Mouse (Mus musculus): ENCODE measurements at regions not wholly inside any gene's neighbourhood (a gene's known extent, or its start where the extent isn't known, plus 50 kb on each side); places are given as distances from the start of the nearest gene placed in this dataset.

GRCm38 (mm10) chr2:166489041-166489872, 224.4 kb downstream of the Prex1 start:
- H3K4me3 ChIP-seq (replicated peaks) = no peak overlapping the region
- no peak overlapping the region for H3K4me2 ChIP-seq
- no peaks in the 10 kb centered on the region for H3K27me3 ChIP-seq
- H3K27ac ChIP-seq = peak overlapping the region; percentile 20; the same call in 1 of the 2 replicates
- no peaks in the 10 kb centered on the region for H3K9me3 ChIP-seq (replicated peaks)
- H3K4me1 ChIP-seq = peaks cover 71% of the 10 kb centered on the region
- WGBS = 41% methylated on average over 15 of the region's 15 CpGs
- ATAC-seq (replicated peaks; ENCODE audit: low FRiP score) = no peak
- no peaks in the 10 kb centered on the region for H3K36me3 ChIP-seq
- H3K9ac ChIP-seq = no peak overlapping the region

GRCm38 (mm10) chr2:166487688-166488087, 225.9 kb downstream of the Prex1 start:
- Histone ChIP-seq H3K9ac (no peak overlapping the region), H3K4me3 (replicated peaks) (no peak overlapping the region), H3K36me3 (no peaks in the 10 kb centered on the region), H3K9me3 (replicated peaks) (no peaks in the 10 kb centered on the region), H3K4me2 (no peak overlapping the region), H3K27ac (no peak overlapping the region), H3K4me1 (peaks cover 73% of the 10 kb centered on the region), H3K27me3 (no peaks in the 10 kb centered on the region)
- ATAC-seq (replicated peaks; ENCODE audit: low FRiP score) = no peak
- WGBS = 86% methylated on average over 15 of the region's 15 CpGs

- Histone ChIP-seq H3K27ac (peak overlapping the region; percentile 82), H3K4me3 (replicated peaks) (no peak overlapping the region), H3K4me2 (no peak overlapping the region), H3K27me3 (no peaks in the 10 kb centered on the region), H3K4me1 (peaks cover 67% of the 10 kb centered on the region), H3K9me3 (replicated peaks) (no peaks in the 10 kb centered on the region), H3K36me3 (no peaks in the 10 kb centered on the region), H3K9ac (no peak overlapping the region)
- 32% methylated on average over 4 of the region's 4 CpGs for WGBS
- peak; percentile 30; the same call in 1 of the 2 replicates for ATAC-seq (replicated peaks; ENCODE audit: low FRiP score)
Observed at GRCm38 (mm10) chr2:166485788-166486187, 227.8 kb downstream of the Prex1 start.

- 44% methylated on average over 6 of the region's 6 CpGs for WGBS
- no peak overlapping the region for H3K4me3 ChIP-seq (replicated peaks)
- no peak overlapping the region for H3K4me2 ChIP-seq
- H3K27ac ChIP-seq = peak overlapping the region; percentile 82
- no peak overlapping the region for H3K9ac ChIP-seq
- no peaks in the 10 kb centered on the region for H3K9me3 ChIP-seq (replicated peaks)
- peak; percentile 34; the same call in 1 of the 2 replicates for ATAC-seq (replicated peaks; ENCODE audit: low FRiP score)
- H3K4me1 ChIP-seq = peaks cover 63% of the 10 kb centered on the region
- no peaks in the 10 kb centered on the region for H3K36me3 ChIP-seq
- no peaks in the 10 kb centered on the region for H3K27me3 ChIP-seq
Observed at GRCm38 (mm10) chr2:166485361-166485760, 228.3 kb downstream of the Prex1 start.

- no peaks in the 10 kb centered on the region for H3K36me3 ChIP-seq
- ATAC-seq (replicated peaks; ENCODE audit: low FRiP score) = no peak
- no peaks in the 10 kb centered on the region for H3K27me3 ChIP-seq
- no peaks in the 10 kb centered on the region for H3K9me3 ChIP-seq (replicated peaks)
- no peak overlapping the region for H3K4me2 ChIP-seq
- no peak overlapping the region for H3K4me3 ChIP-seq (replicated peaks)
- H3K9ac ChIP-seq = no peak overlapping the region
- no peak overlapping the region for H3K27ac ChIP-seq
- peaks cover 47% of the 10 kb centered on the region for H3K4me1 ChIP-seq
- WGBS = 82% methylated on average over 6 of the region's 6 CpGs
Observed at GRCm38 (mm10) chr2:166483617-166484319, 229.9 kb downstream of the Prex1 start.

GRCm38 (mm10) chr2:166482720-166483616, 230.7 kb downstream of the Prex1 start:
- no peaks in the 10 kb centered on the region for H3K36me3 ChIP-seq
- no peaks in the 10 kb centered on the region for H3K9me3 ChIP-seq (replicated peaks)
- WGBS = 52% methylated on average over 14 of the region's 14 CpGs
- no peak overlapping the region for H3K9ac ChIP-seq
- ATAC-seq (replicated peaks; ENCODE audit: low FRiP score) = no peak
- no peak overlapping the region for H3K4me2 ChIP-seq
- H3K4me3 ChIP-seq (replicated peaks) = no peak overlapping the region
- H3K4me1 ChIP-seq = peaks cover 39% of the 10 kb centered on the region
- no peaks in the 10 kb centered on the region for H3K27me3 ChIP-seq
- H3K27ac ChIP-seq = no peak overlapping the region

- 88% methylated on average over 7 of the region's 7 CpGs for WGBS
Observed at GRCm38 (mm10) chr2:166481774-166482173, 231.9 kb downstream of the Prex1 start.

GRCm38 (mm10) chr2:166481362-166481761, 232.3 kb downstream of the Prex1 start:
- WGBS = 76% methylated on average over 6 of the region's 6 CpGs
- Histone ChIP-seq H3K27ac (no peak overlapping the region), H3K9me3 (replicated peaks) (no peaks in the 10 kb centered on the region), H3K9ac (no peak overlapping the region), H3K27me3 (no peaks in the 10 kb centered on the region), H3K4me3 (replicated peaks) (no peak overlapping the region), H3K36me3 (no peaks in the 10 kb centered on the region), H3K4me1 (peaks cover 31% of the 10 kb centered on the region), H3K4me2 (no peak overlapping the region)
- no peak for ATAC-seq (replicated peaks; ENCODE audit: low FRiP score)

More at GRCm38 (mm10) chr2:166481774-166482173, 231.9 kb downstream of the Prex1 start:
- Histone ChIP-seq H3K27ac (no peak overlapping the region), H3K9me3 (replicated peaks) (no peaks in the 10 kb centered on the region), H3K36me3 (no peaks in the 10 kb centered on the region), H3K4me1 (peaks cover 31% of the 10 kb centered on the region), H3K4me3 (replicated peaks) (no peak overlapping the region), H3K9ac (no peak overlapping the region), H3K4me2 (no peak overlapping the region), H3K27me3 (no peaks in the 10 kb centered on the region)
- no peak for ATAC-seq (replicated peaks; ENCODE audit: low FRiP score)

GRCm38 (mm10) chr2:166480883-166481282, 232.7 kb downstream of the Prex1 start:
- WGBS = 72% methylated on average over 5 of the region's 5 CpGs
- no peak for ATAC-seq (replicated peaks; ENCODE audit: low FRiP score)

GRCm38 (mm10) chr2:166476953-166477352, 236.7 kb downstream of the Prex1 start:
- Histone ChIP-seq H3K4me1 (peaks cover 3% of the 10 kb centered on the region; the same call in 1 of the 2 replicates), H3K36me3 (no peaks in the 10 kb centered on the region), H3K9ac (no peak overlapping the region), H3K4me3 (replicated peaks) (no peak overlapping the region), H3K4me2 (no peak overlapping the region), H3K9me3 (replicated peaks) (no peaks in the 10 kb centered on the region), H3K27ac (no peak overlapping the region), H3K27me3 (no peaks in the 10 kb centered on the region)
- WGBS = 87% methylated on average over 6 of the region's 6 CpGs
- no peak for ATAC-seq (replicated peaks; ENCODE audit: low FRiP score)

More at GRCm38 (mm10) chr2:166480883-166481282, 232.7 kb downstream of the Prex1 start:
- no peaks in the 10 kb centered on the region for H3K9me3 ChIP-seq (replicated peaks)
- H3K27me3 ChIP-seq = no peaks in the 10 kb centered on the region
- no peak overlapping the region for H3K4me2 ChIP-seq
- no peak overlapping the region for H3K4me3 ChIP-seq (replicated peaks)
- H3K36me3 ChIP-seq = no peaks in the 10 kb centered on the region
- H3K27ac ChIP-seq = no peak overlapping the region
- H3K4me1 ChIP-seq = peaks cover 28% of the 10 kb centered on the region
- no peak overlapping the region for H3K9ac ChIP-seq

- Histone ChIP-seq H3K4me3 (replicated peaks) (no peak overlapping the region), H3K9me3 (replicated peaks) (no peaks in the 10 kb centered on the region), H3K36me3 (no peaks in the 10 kb centered on the region), H3K27me3 (no peaks in the 10 kb centered on the region), H3K4me2 (no peak overlapping the region), H3K9ac (no peak overlapping the region), H3K4me1 (peaks cover 8% of the 10 kb centered on the region; the same call in 1 of the 2 replicates), H3K27ac (no peak overlapping the region)
- no peak for ATAC-seq (replicated peaks; ENCODE audit: low FRiP score)
- WGBS = 74% methylated on average over 4 of the region's 4 CpGs
Observed at GRCm38 (mm10) chr2:166475624-166476023, 238.0 kb downstream of the Prex1 start.

All from kidney, embryonic 15.5 days (tissue).